Mouse (Mus musculus): ENCODE measurements around the gene Pfkfb1. TPM values are rescaled to one million over a fixed set of nuclear protein-coding genes. Genes with fewer than 3 reads are reported as not detected.

The Pfkfb1 gene
- total RNA-seq, 2 experiments from 2014 or later: 1.8 to 5.9 TPM

DNA sequence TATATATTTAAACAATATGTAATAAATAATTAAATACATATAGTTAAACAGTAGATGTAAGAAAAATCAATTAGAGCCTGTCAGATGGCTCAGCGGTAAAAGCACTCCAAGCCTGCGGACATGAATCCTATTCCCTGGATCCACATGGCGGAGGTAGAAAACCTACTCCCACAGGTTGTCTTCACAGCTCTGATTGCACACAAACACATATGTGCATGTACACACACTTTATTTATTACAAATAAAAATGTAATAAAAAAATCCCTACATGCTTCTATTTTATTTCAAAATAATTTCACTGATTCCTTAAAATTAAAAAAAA, 69.7 kb downstream of the Pfkfb1 start:
- no peak for ATAC-seq (replicated peaks; ENCODE audit: low FRiP score, low TSS enrichment, poor library complexity, severe bottlenecking)

- no peak for ATAC-seq (replicated peaks; ENCODE audit: low FRiP score, low TSS enrichment, poor library complexity, severe bottlenecking)
Observed at GRCm38 (mm10) chrX:150662809-150663208, 74.8 kb downstream of the Pfkfb1 start.

DNA sequence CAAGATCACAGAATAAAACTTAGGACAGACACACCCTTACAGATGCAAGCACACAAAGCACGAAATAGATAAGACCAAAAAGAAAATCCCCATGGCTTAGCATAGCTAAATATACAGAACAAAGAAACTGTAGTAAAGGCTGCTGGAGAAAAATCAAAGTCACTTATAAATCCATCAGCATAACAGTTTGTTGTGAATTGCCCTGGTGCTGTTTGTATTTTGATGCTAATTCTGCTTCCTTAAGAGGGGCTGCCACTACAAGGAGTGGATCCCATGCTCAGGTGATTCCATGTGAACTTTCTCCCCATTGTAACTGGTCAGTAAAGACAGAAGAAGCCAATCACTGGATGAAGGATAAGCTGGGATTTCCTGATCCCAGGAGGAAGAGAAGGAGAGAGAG, 89.5 kb downstream of the Pfkfb1 start:
- no peak for ATAC-seq (replicated peaks; ENCODE audit: low FRiP score, low TSS enrichment, poor library complexity, severe bottlenecking)

Other genes starting within 250 kb of the Pfkfb1 start
- 21.0 and 23.4 TPM in 2 replicates for gene Tmem29, start 129.1 kb upstream of the Pfkfb1 start, total RNA-seq (2014; fragmentation: Nextera tagmentation)
- gene Tmem29, start 129.1 kb upstream of the Pfkfb1 start, total RNA-seq (2017): 18.8 and 24.6 TPM in 2 replicates
- 2.1 TPM in 1 of 2 replicates, not detected in the other for gene Alas2, start 40.9 kb upstream of the Pfkfb1 start, total RNA-seq (2014; fragmentation: Nextera tagmentation)
- 0.23 and 4.6 TPM in 2 replicates for gene Alas2, start 40.9 kb upstream of the Pfkfb1 start, total RNA-seq (2017)
- 26.0 and 28.3 TPM in 2 replicates for gene Apex2, start 1.6 kb downstream of the Pfkfb1 start, total RNA-seq (2014; fragmentation: Nextera tagmentation)
- gene Apex2, start 1.6 kb downstream of the Pfkfb1 start, total RNA-seq (2017): 5.0 and 5.2 TPM in 2 replicates
- gene Tro, start 69.4 kb downstream of the Pfkfb1 start, total RNA-seq (2014; fragmentation: Nextera tagmentation): not detected in 2 replicates
- gene Tro, start 69.4 kb downstream of the Pfkfb1 start, total RNA-seq (2017): 0.23 TPM in 1 of 2 replicates, not detected in the other
- 1.1 TPM in 1 of 2 replicates, not detected in the other for gene Maged2, start 226.1 kb downstream of the Pfkfb1 start, total RNA-seq (2014; fragmentation: Nextera tagmentation)
- 0.38 and 3.3 TPM in 2 replicates for gene Maged2, start 226.1 kb downstream of the Pfkfb1 start, total RNA-seq (2017)

Data from megakaryocyte-erythroid progenitor cell, adult 5-6 weeks (primary cell).